Mouse (Mus musculus) urinary bladder, postnatal 25 days (tissue): ENCODE results near the gene 1700125H20Rik.
A peak's percentile ranks its signal among the peaks of the same experiment; 100 is the strongest.
"Not testable (repeated sequence)": the region's sequence is repeated elsewhere in the genome, so short reads cannot be mapped to it uniquely, and the experiment has no call there.

Source experiments
- DNase-seq: peaks from one replicate; pipeline ENCODE4 v3.0.0; 2022; ENCODE audit warnings: low spot score

The 1700125H20Rik gene

GRCm38 (mm10) chr11:85170058-85170740 lies at the start of gene 1700125H20Rik:
Gene 1700125H20Rik (plus strand): TSS chr11:85170404.
- DNase-seq: peak; percentile 93

GRCm38 (mm10) chr11:85122073-85122472 lies 48.1 kb upstream of the 1700125H20Rik start:
- DNase-seq: no peak

GRCm38 (mm10) chr11:85123267-85123992 lies 46.8 kb upstream of the 1700125H20Rik start:
- no peak for DNase-seq

- no peak for DNase-seq
Measured at GRCm38 (mm10) chr11:85126257-85127102, 43.7 kb upstream of the 1700125H20Rik start.

GRCm38 (mm10) chr11:85128883-85129282 lies 41.3 kb upstream of the 1700125H20Rik start:
- DNase-seq: no peak

GRCm38 (mm10) chr11:85131542-85131941 lies 38.7 kb upstream of the 1700125H20Rik start:
- no peak for DNase-seq

GRCm38 (mm10) chr11:85138776-85139474 lies 31.3 kb upstream of the 1700125H20Rik start:
- DNase-seq: no peak

- DNase-seq: peak; percentile 92
Measured at GRCm38 (mm10) chr11:85139581-85140540, 30.3 kb upstream of the 1700125H20Rik start, which contains the start of gene Usp32. Gene Usp32 (minus strand): TSS chr11:85140161.

- DNase-seq: no peak
Measured at GRCm38 (mm10) chr11:85152256-85152930, 17.8 kb upstream of the 1700125H20Rik start.

- no peak for DNase-seq
Measured at GRCm38 (mm10) chr11:85157301-85157700, 12.9 kb upstream of the 1700125H20Rik start.

GRCm38 (mm10) chr11:85163014-85163413 lies 7.2 kb upstream of the 1700125H20Rik start:
- DNase-seq: not testable (repeated sequence)

- DNase-seq: no peak
Measured at GRCm38 (mm10) chr11:85164371-85164770, 5.8 kb upstream of the 1700125H20Rik start.

GRCm38 (mm10) chr11:85167503-85167902 lies 2.7 kb upstream of the 1700125H20Rik start:
- DNase-seq: no peak

- DNase-seq: no peak
Measured at GRCm38 (mm10) chr11:85170833-85171232, 629 bp downstream of the 1700125H20Rik start.

GRCm38 (mm10) chr11:85175941-85176340 lies 5.7 kb downstream of the 1700125H20Rik start:
- no peak for DNase-seq

GRCm38 (mm10) chr11:85177761-85178160 lies 7.6 kb downstream of the 1700125H20Rik start:
- DNase-seq: no peak

GRCm38 (mm10) chr11:85178413-85178812 lies 8.2 kb downstream of the 1700125H20Rik start:
- DNase-seq: no peak

GRCm38 (mm10) chr11:85182617-85183283 lies 12.5 kb downstream of the 1700125H20Rik start:
- peak; percentile 57 for DNase-seq

GRCm38 (mm10) chr11:85183284-85183779 lies 13.1 kb downstream of the 1700125H20Rik start:
- DNase-seq: no peak
